Mouse (Mus musculus): ENCODE data around the gene Tnfrsf1b. TPM values are rescaled to one million over a fixed set of nuclear protein-coding genes. Genes with fewer than 3 reads are reported as not detected.
A peak's percentile ranks its signal among the peaks of the same experiment; 100 is the strongest.

The Tnfrsf1b gene
- polyA plus RNA-seq (2015; fragmentation: Nextera tagmentation; extraction: Ambion mirVana): 4.1 and 4.8 TPM in 2 replicates

- H3K9me3 ChIP-seq (replicated peaks): no peaks in the 10 kb centered on the region
- under 1% methylated on average over 47 of the region's 47 CpGs for WGBS (ENCODE audit: insufficient replicate concordance)
- peak within 1 kb of the TSS; percentile 66 for H3K9ac ChIP-seq
- peak within 1 kb of the TSS; percentile 77 for H3K4me2 ChIP-seq
- peak within 1 kb of the TSS; percentile 62 for H3K4me3 ChIP-seq (replicated peaks)
- peaks cover 19% of the 10 kb centered on the region for H3K27me3 ChIP-seq
- H3K36me3 ChIP-seq: no peaks in the 10 kb centered on the region
- DNase-seq (no peak), ATAC-seq (ENCODE audit: low read depth) (peak; percentile 83)
- peaks cover 22% of the 10 kb centered on the region; the same call in 1 of the 2 replicates for H3K4me1 ChIP-seq (replicated peaks)
- H3K27ac ChIP-seq: no peak within 1 kb of the TSS; the same call in 1 of the 2 replicates
Observed at GRCm38 (mm10) chr4:145246173-145247011, at the start of gene Tnfrsf1b. Gene Tnfrsf1b, minus strand, starts transcription at chr4:145246870.

DNA sequence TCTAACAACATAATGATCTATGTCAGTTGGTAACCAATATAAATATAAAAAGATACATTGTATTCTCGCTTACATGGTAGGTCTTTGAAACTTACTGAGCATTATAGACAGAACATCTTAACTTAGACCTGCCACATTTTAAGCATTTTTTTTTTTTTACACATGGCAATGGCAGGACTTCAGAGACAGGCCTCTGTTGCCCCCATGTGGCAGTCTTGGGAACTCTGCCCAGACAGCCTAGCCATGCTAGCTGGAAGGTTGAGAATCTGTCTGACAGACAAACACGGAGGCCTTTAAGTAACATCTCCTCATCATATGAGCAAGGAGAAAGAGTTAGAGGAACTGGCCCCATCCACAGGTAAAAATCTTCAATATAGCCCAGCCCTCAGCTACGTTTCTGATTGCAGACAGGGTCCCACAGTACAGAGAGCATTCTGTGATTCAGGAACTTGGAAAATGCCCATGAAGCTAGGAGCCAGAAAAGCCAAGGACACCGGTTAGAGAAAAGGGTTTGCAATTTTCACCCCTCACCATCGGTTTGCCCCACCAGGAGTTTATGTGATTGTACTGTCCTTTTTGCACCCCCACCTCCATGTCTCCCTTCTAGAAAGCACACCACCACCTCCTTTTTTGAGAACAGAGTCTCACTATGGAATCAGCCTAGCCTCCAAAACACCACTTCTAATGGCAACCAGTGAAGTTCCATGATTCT is 49.1 kb upstream of the Tnfrsf1b start:
- WGBS (ENCODE audit: insufficient replicate concordance): 34% methylated on average over 5 of the region's 5 CpGs
- ATAC-seq (ENCODE audit: low read depth) (no peak), DNase-seq (no peak)

DNA sequence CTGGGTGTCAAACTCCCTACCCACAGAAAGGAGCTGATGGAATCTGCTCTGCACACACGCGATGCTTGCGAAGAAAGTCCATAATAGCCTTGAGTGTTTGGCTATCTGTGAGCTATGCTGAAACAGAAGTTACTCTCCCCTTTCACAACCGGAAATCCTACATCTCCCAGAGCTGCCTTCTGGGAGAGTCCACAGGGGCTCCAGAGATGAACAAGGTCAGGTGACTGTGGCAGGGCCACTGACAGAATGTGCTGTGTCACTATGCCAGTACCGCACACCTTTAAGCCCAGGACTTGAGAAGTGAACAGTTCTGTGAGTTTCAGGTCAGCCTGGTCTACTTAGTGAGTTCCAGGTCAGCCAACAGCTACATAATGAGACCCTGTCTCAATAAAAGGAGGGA is 47.9 kb upstream of the Tnfrsf1b start:
- ATAC-seq (ENCODE audit: low read depth): no peak
- no peaks in the 10 kb centered on the region for H3K9me3 ChIP-seq (replicated peaks)
- no peak overlapping the region for H3K4me2 ChIP-seq
- H3K9ac ChIP-seq: no peak overlapping the region
- no peak overlapping the region for H3K27ac ChIP-seq
- no peaks in the 10 kb centered on the region for H3K4me1 ChIP-seq (replicated peaks)
- H3K4me3 ChIP-seq (replicated peaks): no peak overlapping the region
- no peaks in the 10 kb centered on the region for H3K36me3 ChIP-seq
- no peaks in the 10 kb centered on the region for H3K27me3 ChIP-seq
- no peak for DNase-seq
- WGBS (ENCODE audit: insufficient replicate concordance): 63% methylated on average over 5 of the region's 5 CpGs

More for the DNA sequence above, 49.1 kb upstream of the Tnfrsf1b start:
- Histone ChIP-seq H3K9ac (no peak overlapping the region), H3K9me3 (replicated peaks) (no peaks in the 10 kb centered on the region), H3K4me3 (replicated peaks) (no peak overlapping the region), H3K27me3 (no peaks in the 10 kb centered on the region), H3K27ac (no peak overlapping the region), H3K4me1 (replicated peaks) (no peaks in the 10 kb centered on the region), H3K36me3 (no peaks in the 10 kb centered on the region), H3K4me2 (no peak overlapping the region)

DNA sequence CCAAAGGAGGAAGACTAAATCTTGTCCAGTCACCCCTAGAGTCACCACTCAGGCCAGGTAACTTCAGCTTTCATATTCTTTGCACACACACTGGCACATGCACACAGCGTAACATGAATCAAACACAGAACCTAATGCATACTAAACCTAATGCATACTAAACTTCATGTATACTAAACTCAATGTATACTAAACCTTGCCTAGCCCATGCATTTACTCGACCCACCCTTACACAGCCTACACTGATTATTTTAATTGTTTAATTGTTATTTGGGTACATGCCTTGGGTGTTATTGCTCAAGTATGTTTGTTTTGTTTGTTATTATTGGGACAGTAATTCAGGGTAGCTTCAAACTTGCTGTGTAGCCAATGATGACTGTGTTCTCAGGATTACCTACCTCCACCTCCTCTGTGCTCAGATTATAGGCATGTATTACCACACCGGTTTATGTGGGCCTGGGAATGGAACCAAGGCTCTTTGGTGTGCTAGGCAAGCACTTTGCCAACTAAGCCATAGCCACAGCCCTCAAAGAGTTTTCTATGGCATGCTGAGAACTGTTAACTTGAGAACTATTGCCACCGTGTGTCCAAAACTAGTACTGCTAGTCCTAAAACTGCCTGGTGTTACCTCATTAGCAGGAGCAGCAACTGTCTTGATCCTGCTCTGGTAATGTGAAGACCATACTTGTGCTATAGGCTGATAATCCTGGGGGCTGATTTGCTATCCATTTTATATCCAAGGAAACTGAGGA is 39.9 kb upstream of the Tnfrsf1b start:
- no peaks in the 10 kb centered on the region for H3K27me3 ChIP-seq
- no peak overlapping the region for H3K4me3 ChIP-seq (replicated peaks)
- DNase-seq (peak; percentile 25), ATAC-seq (ENCODE audit: low read depth) (peak; percentile 53; the same call in 1 of the 2 replicates)
- H3K27ac ChIP-seq: no peak overlapping the region
- H3K9ac ChIP-seq: no peak overlapping the region
- no peaks in the 10 kb centered on the region for H3K36me3 ChIP-seq
- H3K4me2 ChIP-seq: no peak overlapping the region
- H3K9me3 ChIP-seq (replicated peaks): no peaks in the 10 kb centered on the region
- H3K4me1 ChIP-seq (replicated peaks): no peaks in the 10 kb centered on the region
- WGBS (ENCODE audit: insufficient replicate concordance): 37% methylated on average over 4 of the region's 4 CpGs

GRCm38 (mm10) chr4:145284675-145285074 is 38.0 kb upstream of the Tnfrsf1b start:
- Histone ChIP-seq H3K27ac (no peak overlapping the region), H3K4me3 (replicated peaks) (no peak overlapping the region), H3K9ac (no peak overlapping the region), H3K27me3 (no peaks in the 10 kb centered on the region), H3K4me2 (no peak overlapping the region), H3K9me3 (replicated peaks) (no peaks in the 10 kb centered on the region), H3K36me3 (no peaks in the 10 kb centered on the region), H3K4me1 (replicated peaks) (no peaks in the 10 kb centered on the region)
- 75% methylated on average over 4 of the region's 4 CpGs for WGBS (ENCODE audit: insufficient replicate concordance)
- no peak for ATAC-seq (ENCODE audit: low read depth)
- no peak for DNase-seq

DNA sequence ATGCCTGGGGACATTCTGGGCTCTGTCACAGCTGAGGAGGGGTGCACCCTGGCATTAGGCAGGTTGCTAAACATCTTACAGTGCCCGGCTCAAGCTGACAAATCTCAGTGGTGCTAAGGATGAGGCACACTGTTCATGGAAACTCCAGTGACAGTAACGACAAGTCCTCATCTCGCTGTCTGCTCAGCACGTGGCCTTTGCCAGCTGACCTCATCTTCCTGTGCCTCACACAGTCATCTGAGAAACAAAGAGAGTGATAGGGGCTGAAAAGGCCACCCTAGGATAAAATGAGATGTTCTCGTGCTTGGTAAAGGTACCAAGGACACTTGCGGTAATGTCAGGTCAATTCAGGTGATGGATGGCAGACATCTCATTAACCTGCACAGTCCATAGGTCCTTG is 36.8 kb upstream of the Tnfrsf1b start:
- Histone ChIP-seq H3K9me3 (replicated peaks) (no peaks in the 10 kb centered on the region), H3K27me3 (no peaks in the 10 kb centered on the region), H3K4me1 (replicated peaks) (no peaks in the 10 kb centered on the region), H3K9ac (no peak overlapping the region), H3K4me2 (no peak overlapping the region), H3K27ac (no peak overlapping the region), H3K4me3 (replicated peaks) (no peak overlapping the region), H3K36me3 (no peaks in the 10 kb centered on the region)
- WGBS (ENCODE audit: insufficient replicate concordance): 56% methylated on average over 6 of the region's 6 CpGs
- no peak for ATAC-seq (ENCODE audit: low read depth)
- no peak for DNase-seq

DNA sequence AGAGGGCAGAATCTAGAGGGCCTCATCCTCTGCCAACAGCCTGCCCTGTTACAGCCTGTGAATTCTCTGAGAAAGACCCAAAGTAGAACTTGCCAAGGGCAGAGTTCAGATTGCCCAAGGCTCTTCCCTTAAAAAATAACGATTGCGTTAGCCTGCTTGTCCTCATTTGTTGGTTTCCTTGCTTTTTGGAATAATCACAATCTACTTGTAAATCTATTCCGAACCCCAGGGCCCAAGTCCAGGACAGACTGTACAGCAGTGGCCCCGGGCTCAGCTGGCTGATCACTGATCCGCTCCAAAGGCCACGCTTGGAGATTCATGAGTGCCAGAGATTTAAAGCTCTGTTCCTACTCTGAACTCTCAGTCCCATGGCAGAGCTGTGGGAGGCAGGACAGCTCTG is 34.3 kb upstream of the Tnfrsf1b start:
- 0 out of 2 replicates have a peak, but pooled peaks cover 3% of the 10 kb centered on the region for H3K4me1 ChIP-seq (replicated peaks)
- no peak overlapping the region for H3K4me3 ChIP-seq (replicated peaks)
- no peaks in the 10 kb centered on the region for H3K27me3 ChIP-seq
- peak; percentile 75 for ATAC-seq (ENCODE audit: low read depth)
- no peaks in the 10 kb centered on the region for H3K36me3 ChIP-seq
- H3K9me3 ChIP-seq (replicated peaks): no peaks in the 10 kb centered on the region
- no peak overlapping the region for H3K4me2 ChIP-seq
- 63% methylated on average over 6 of the region's 6 CpGs for WGBS (ENCODE audit: insufficient replicate concordance)
- DNase-seq: no peak
- no peak overlapping the region for H3K9ac ChIP-seq
- peak overlapping the region; percentile 58 for H3K27ac ChIP-seq

DNA sequence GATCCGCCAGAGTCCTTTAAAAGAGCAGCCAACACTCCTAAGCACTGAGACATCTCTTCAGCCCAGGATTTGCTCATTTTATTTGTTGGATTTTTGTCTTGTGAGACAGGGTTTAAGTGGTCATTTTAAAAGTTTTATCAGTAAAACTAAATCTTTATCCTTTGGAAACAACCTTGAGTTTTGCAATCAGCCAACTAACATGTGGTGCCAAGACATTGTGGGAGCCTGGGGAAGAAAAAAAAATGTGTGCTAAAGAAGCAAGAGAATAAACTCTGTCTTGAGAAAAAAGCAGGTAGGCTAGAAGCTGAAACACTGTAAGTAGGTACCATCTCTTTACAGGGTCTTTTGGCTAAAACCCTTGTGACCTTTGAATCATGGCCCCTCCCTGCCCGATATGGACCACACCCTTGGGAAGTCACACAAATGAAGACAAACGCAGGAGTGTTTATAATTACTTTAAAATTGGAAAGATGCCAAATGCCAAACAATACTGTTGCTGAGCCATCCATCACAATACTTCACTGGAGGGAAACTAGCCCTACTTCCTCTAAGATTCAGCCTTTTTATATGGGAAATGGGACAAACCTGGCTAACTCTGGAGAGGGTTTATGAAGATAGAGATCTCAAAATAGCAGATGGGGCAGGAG is 32.2 kb upstream of the Tnfrsf1b start:
- Histone ChIP-seq H3K36me3 (no peaks in the 10 kb centered on the region), H3K4me2 (no peak overlapping the region), H3K9ac (no peak overlapping the region), H3K27me3 (no peaks in the 10 kb centered on the region), H3K4me1 (replicated peaks) (0 out of 2 replicates have a peak, but pooled peaks cover 3% of the 10 kb centered on the region), H3K9me3 (replicated peaks) (no peaks in the 10 kb centered on the region), H3K4me3 (replicated peaks) (no peak overlapping the region), H3K27ac (no peak overlapping the region)
- ATAC-seq (ENCODE audit: low read depth) (no peak), DNase-seq (no peak)
- WGBS (ENCODE audit: insufficient replicate concordance): 67% methylated on average over 3 of the region's 3 CpGs

DNA sequence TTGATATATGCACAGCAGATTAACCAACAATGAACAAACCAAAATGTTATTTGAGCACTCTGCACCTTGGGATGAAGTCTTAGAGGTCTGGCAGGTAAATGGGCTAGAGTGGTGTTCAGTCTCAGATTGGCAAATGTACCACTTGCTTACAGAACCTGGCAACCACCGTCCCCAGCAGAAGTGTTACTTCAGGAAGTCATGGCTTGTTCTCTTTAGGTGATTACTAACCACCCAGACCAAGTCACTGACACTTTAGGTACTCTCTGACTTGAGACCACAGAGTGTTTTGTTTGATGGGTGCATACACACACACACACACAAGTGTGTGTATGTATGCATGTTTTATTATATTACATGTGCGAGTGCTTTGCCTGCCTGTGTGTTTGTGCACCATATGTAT is 31.6 kb upstream of the Tnfrsf1b start:
- 0 out of 2 replicates have a peak, but pooled peaks cover 3% of the 10 kb centered on the region for H3K4me1 ChIP-seq (replicated peaks)
- H3K36me3 ChIP-seq: no peaks in the 10 kb centered on the region
- DNase-seq (no peak), ATAC-seq (ENCODE audit: low read depth) (no peak)
- no peaks in the 10 kb centered on the region for H3K27me3 ChIP-seq
- no peaks in the 10 kb centered on the region for H3K9me3 ChIP-seq (replicated peaks)
- 56% methylated on average over 2 of the region's 2 CpGs for WGBS (ENCODE audit: insufficient replicate concordance)
- H3K4me2 ChIP-seq: no peak overlapping the region
- no peak overlapping the region for H3K4me3 ChIP-seq (replicated peaks)
- no peak overlapping the region for H3K9ac ChIP-seq
- no peak overlapping the region for H3K27ac ChIP-seq

DNA sequence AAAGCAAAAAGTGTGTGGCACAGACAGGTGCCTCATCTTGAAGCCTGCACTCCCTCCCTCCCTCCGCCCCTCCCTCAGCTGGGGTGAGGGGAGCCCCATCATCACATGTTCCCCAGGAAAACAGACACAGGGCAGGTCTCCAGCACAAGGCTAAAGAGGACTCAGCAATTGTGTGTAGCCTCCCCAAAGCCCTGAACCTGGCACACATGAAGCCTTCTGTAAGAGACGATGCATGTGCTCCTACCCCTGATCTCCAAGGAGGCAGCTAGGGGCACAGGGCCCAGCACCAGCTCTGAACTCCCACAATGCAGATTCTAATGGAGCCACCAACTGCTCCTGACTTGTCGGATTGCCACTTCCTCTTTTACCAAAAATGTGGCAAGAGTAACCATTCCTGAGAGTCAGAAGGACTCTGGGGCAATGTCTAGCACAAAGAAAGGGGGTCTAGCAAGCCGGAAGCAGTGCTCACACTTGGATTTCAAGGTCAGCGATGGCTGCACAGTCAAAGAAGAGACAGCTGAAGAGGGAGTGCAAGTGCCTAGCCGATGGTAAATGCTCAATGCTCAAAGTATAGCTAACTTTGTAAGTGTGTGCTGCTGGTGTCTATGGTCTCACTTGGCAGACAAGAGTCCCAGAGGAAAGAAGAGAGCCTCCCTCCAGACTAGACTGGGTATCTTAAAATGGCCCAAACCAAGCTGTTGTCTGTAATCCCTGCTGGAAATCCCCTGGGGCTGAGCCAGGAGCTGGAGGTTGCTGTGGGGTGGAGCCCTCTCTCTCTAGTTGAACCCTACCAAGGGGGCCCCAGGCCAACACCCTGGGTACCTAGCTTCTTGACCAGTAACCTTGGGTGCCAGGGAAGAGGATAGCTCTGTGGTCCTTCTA is 29.9 kb upstream of the Tnfrsf1b start:
- H3K4me3 ChIP-seq (replicated peaks): no peak overlapping the region
- 0 out of 2 replicates have a peak, but pooled peaks cover 3% of the 10 kb centered on the region for H3K4me1 ChIP-seq (replicated peaks)
- no peaks in the 10 kb centered on the region for H3K9me3 ChIP-seq (replicated peaks)
- no peak overlapping the region for H3K9ac ChIP-seq
- 41% methylated on average over 6 of the region's 6 CpGs for WGBS (ENCODE audit: insufficient replicate concordance)
- no peak overlapping the region for H3K27ac ChIP-seq
- H3K27me3 ChIP-seq: no peaks in the 10 kb centered on the region
- no peaks in the 10 kb centered on the region for H3K36me3 ChIP-seq
- DNase-seq: no peak
- no peak overlapping the region for H3K4me2 ChIP-seq
- ATAC-seq (ENCODE audit: low read depth): no peak

Measured in liver, embryonic 13.5 days (tissue).